Mouse (Mus musculus): ENCODE measurements around the gene Nup98.

Gene Nup98

GRCm38 (mm10) chr7:102209756-102210721 is at the start of gene Nup98, which contains the start of gene Pgap2:
Nup98 (minus strand) TSS chr7:102210176.
Pgap2 (plus strand) TSS chr7:102210208.
- DNase-seq, result peak; percentile 100

GRCm38 (mm10) chr7:102258753-102259152 is 48.8 kb upstream of the Nup98 start:
- DNase-seq, result no peak

DNA sequence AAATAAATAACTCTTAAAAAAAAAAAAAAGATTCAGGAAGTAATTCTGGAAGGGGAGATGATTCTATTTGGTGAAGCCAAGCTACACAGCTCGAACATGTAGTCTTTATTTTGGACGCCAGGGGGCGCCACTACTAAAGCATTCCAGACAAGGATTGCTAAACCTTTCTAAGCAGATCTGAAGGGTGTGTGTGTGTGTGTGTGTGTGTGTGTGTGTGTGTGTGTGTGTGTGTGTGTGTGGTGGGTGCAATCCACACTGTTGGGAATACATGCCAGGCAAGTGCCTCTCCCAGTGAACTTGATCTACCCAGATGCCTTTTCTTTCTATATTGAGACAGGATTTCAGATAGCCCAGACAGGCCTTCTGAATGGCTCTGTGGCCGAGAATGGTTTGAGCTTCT is 48.2 kb upstream of the Nup98 start:
- DNase-seq, result peak; percentile 92

DNA sequence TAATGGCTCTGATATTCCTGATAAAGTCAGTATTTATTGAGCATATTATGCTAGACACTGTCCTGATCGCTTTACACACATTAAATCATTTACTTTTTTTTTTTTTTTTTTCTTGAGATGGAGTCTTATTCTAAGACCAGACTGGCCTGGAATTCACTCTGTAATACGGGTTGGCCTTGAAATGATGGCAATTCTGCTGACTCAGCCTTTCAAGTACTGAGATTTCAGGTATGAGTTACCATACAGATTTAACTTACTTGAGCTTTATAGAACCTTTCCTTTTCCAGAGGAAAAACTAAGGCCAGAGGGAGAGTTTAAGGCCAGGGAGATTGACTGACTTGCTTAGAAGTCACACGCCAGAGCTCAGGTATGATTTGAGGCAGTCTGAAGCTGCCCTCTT is 46.7 kb upstream of the Nup98 start:
- no peak for DNase-seq

DNA sequence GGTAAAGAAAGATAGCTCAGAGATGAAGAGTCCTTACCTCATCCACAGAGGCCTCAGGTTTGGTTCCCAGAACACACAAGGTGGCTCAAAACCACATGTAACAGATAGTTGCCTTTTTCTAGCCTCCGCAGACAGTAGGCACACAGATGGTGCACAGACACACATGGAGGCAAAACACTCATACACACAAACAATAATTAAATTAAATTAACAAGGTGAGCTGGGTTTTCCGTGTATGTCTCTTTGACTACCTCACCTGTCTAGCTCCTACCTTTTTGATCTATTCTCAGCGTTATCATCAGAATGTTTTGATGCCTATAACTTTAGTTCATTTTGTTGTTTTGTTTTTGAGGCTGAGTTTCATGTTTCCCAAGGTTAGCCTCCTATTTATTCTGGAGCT is 46.0 kb upstream of the Nup98 start, which contains the start of gene Rhog:
Gene Rhog, minus strand, starts transcription at position 101 of the 400 bp plus-strand sequence.
- no peak for DNase-seq

GRCm38 (mm10) chr7:102253631-102254030 is 43.7 kb upstream of the Nup98 start:
- no peak for DNase-seq

GRCm38 (mm10) chr7:102250631-102251214 is 40.7 kb upstream of the Nup98 start:
- DNase-seq, result peak; percentile 96

DNA sequence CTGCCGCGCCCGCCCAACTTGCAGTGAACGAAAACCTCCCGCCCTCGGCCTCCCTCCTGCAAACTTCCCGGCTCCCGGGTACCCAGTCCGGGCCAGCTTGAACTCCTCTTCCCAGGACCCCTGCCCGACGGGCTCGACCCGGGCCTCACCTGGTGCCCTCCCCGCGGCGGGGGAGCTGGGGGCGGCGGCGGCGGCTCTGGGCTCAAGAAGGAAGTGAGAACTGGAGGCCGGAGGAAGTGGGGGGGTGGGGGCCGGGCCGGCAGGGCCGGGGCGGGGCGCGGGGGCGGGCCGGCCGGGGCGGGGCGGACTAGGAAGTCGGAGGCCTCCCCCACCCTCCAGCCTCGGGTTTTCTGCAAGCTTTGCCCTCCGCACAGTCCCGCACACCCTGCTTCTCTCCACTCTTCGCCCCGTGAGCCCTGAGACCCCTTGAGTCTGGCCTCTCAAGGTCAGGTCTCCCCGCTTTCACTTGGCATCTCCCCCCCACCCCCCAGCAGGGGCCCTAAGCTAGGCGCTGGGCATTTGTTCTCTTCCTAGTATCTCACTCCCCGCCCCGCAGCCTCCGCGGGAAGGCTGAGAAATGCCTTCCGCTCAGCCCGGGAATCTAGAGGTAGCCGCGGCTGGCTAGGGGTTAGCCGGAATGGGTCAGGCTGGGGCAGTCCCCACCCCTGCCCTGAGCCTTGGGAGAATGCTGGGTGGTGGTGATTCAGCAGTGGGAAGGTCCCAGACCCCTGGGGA is 40.1 kb upstream of the Nup98 start:
- peak; percentile 83 for DNase-seq

- DNase-seq, result peak; percentile 61
Observed at GRCm38 (mm10) chr7:102249531-102249895, 39.5 kb upstream of the Nup98 start.

- no peak for DNase-seq
Observed at GRCm38 (mm10) chr7:102248691-102249404, 38.9 kb upstream of the Nup98 start.

- DNase-seq, result peak; percentile 53
Observed at GRCm38 (mm10) chr7:102246956-102247797, 37.2 kb upstream of the Nup98 start.

GRCm38 (mm10) chr7:102246265-102246664 is 36.3 kb upstream of the Nup98 start:
- no peak for DNase-seq

DNA sequence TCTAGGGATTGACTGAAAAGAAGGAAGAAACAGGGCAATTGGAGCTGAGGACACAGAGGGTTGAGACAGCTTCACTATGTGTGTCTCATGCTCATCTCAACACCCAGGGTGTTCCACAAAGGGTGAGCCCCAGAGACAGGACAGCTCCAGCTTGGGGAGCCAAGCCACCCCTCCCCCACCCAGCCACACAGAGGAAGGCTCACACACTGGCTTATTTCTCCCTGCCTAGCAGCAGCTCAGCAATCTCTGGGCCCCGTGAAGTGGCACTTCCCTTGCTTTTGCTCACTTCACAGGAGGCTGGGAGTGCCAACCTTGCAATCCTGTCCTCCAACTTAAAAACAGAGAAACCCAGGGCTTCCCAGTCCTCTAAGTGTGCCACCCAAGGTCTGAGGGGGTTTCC is 35.8 kb upstream of the Nup98 start:
- peak; percentile 72 for DNase-seq

- peak; percentile 69 for DNase-seq
Observed at GRCm38 (mm10) chr7:102244782-102245535, 35.0 kb upstream of the Nup98 start.

GRCm38 (mm10) chr7:102243870-102244269 is 33.9 kb upstream of the Nup98 start:
- DNase-seq, result peak; percentile 63

GRCm38 (mm10) chr7:102242917-102243316 is 32.9 kb upstream of the Nup98 start:
- DNase-seq, result no peak

GRCm38 (mm10) chr7:102242371-102242770 is 32.4 kb upstream of the Nup98 start:
- no peak for DNase-seq

DNA sequence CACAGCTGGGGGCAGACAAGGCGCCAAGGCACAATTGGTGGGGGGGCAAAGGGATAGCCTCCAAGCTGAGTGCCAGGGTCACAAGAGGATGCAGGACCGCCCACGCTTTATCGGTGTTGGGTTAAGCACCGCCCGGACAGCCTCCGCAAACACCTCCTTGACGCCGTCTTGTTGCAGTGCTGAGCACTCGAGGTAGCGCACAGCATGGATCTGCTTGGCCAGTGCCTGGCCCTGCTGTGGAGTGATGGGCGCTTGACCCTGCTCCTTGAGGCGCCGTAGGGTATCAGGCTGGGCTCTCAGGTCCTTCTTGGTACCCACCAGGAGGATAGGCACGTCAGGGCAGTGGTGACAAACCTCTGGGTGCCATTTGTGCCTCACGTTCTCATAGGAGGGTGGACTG is 29.6 kb upstream of the Nup98 start:
- DNase-seq, result no peak

GRCm38 (mm10) chr7:102238686-102239286 is 28.8 kb upstream of the Nup98 start:
- DNase-seq, result no peak

DNA sequence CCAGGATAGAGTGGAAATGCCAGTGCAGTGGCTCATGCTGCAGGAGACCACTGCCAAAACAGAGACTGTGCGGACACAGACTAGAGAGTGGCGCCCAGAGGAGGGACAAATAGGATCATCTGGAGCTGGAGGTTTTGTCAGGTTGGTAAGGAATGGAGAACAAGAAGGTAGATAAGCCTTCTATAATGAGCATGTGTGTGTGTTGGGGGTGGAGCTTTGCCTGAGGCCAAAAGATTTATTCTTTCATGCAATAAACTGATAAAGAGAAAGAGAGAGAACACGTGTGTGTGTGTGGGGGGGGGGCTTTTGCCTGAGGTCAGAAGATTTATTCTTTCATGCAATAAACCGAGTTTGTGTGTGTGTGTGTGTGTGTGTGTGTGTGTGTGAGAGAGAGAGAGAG is 23.1 kb upstream of the Nup98 start:
- DNase-seq, result no peak
